Mouse (Mus musculus) mouse embryonic stem cell (cell line): ENCODE data around the gene Gga2.

Experiments
- in situ Hi-C, 2 experiments: fragments of 300-500 bp; cut with MboI; formaldehyde crosslinking; loops; 1 replicate in 1 of 2; 3 replicates in 1 of 2; pipeline ENCODE4 v1.14.3; 2019 to 2020; ENCODE audit warnings: low sequenced_read_pairs in 2 of 2, low pct_unique_long_range_greater_than_20kb in 1 of 2, mixed read lengths in 1 of 2; ENCODE audit not compliant: unreplicated experiment in 1 of 2

Gga2 gene

GRCm38 (mm10) chr7:122020667-122021354 is at the start of gene Gga2:
Gene Gga2 (minus strand): TSS chr7:122021222.
- in situ Hi-C loops, result no loop called here

- in situ Hi-C loops, result no loop called here
Observed at GRCm38 (mm10) chr7:122067517-122068381, 46.7 kb upstream of the Gga2 start.

DNA sequence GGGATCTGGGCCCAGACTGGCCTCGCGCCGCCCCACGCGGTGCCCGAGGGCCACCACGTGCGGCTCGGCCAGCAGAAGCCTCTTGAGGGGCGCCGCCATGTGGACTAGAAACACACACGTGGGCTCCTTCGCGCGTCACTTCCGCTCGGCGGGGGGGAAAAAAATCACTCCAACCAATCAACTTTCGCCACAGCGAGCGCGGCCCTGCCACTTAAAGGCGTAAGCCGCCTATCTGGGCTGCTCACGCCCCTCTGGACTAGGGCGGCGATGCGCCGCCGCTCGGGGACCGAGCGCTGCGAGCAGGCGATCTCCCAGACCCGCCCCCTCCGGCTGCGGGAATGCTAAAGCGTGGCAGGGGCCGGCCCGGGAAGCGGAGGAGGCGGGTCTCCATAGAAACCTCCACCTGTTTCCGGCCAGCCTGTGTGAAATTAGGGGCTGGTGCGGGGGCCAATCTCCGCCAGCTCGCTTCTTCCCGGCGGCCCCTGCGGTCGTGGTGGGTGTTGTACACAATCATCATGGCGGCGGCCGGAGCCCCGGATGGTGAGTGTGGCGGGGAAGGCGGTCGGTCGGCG is 46.0 kb upstream of the Gga2 start, which contains the start of the genes Ubfd1 and Ears2:
Gene Ubfd1 (plus strand): TSS at position 231 of the 572 bp plus-strand sequence.
Gene Ears2 (minus strand): TSS at position 319 of the 572 bp plus-strand sequence.
- in situ Hi-C loops, result no loop called here

DNA sequence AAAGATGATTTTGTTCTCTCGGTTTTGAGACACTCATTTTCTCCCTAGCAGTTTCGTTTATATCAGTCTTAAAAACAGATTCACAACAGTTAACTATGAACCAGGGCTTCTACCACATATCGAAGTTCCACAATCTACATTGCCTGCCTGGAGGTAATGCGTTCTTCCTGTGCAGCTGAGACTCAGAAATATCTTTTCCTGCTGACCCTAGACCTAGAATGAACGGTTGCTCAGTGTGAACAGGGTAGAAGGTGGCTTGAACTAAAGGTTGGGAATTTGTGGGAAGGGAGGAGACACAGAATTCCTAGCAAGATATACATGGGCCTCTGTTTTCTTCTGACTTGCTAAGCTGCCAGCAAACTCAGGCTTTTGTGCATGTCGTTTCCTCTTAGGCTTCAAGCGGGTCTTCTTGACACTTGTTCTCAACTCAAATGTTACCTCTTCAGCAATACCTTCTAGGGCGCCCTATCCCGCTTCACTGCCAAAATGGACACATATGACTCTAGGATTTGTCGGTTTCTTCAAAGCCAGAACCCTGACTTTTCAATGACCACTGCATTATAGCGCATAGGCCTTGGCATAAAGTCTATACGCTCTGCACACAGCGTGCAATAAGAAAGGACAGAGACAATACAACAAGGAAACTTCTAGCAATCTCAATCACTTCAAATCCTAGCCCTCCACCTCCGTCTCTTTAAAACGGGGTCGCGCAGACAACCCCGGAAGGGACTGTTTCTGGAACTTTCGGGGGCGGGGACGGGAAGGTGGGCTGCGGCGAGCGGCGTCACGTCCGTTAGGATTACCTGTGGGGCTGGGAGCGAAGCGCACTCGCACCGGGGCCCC is 45.3 kb upstream of the Gga2 start:
- in situ Hi-C loops, result no loop called here

- in situ Hi-C loops, result no loop called here
Observed at GRCm38 (mm10) chr7:122065656-122066055, 44.6 kb upstream of the Gga2 start.

DNA sequence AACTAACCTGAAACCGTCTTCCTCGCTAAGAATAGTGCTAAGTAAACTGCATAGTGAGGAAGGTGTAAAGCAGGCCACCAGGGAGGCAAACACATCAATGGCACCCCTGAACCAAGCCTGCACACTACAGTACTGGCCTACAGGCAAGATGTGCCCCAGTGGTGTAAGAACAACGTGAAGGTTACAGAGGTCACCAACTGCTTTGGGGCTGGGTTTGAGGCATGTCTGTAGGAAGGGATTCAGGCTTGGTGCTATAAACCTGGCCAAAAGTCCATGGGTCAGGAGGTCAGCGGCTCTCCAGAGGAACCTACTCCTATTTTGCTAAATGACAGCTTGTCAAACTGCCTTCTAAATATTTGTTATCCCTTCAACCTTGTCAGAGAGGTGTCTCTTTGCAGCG is 35.6 kb upstream of the Gga2 start:
- in situ Hi-C loops, result no loop called here

GRCm38 (mm10) chr7:122050834-122051233 is 29.8 kb upstream of the Gga2 start:
- in situ Hi-C loops, result no loop called here

DNA sequence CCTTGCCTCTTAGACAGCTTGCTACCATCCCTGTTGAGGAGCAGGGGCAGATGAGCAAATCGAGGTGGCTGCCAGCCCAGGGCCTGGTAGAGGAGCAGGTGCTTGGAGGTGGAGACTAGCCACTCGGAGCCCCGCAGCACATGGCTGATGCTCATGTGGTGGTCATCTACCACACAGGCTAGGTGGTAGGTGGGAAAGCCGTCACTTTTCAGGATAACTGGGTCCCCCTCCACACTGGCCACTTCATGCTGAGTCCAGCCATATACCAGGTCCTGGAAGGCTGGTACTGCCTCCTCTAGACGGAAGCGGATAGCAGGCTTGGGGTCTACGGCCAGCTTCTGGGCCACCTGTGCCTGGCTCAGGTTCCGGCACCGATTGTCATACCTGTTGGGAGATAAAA is 27.2 kb upstream of the Gga2 start:
- in situ Hi-C loops, result no loop called here

DNA sequence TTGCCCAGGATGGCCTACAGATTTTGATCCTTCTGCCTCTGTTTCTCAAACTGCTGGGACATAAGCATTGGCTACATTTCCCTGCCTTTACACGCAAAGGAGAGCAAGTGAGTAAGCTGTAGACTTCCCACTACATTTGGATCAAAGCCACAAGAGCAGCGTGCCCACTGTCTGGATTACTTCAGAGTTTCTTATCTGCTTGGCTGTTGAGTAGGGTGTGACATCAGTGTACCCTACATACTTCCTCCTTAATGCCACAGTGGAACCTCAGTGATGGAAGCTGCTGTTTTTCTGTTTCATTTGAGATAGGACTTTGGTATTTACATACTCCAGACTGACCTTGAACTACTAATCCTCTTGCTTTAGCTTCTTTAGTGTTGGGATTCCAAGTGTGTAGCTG is 25.8 kb upstream of the Gga2 start:
- in situ Hi-C loops, result no loop called here

DNA sequence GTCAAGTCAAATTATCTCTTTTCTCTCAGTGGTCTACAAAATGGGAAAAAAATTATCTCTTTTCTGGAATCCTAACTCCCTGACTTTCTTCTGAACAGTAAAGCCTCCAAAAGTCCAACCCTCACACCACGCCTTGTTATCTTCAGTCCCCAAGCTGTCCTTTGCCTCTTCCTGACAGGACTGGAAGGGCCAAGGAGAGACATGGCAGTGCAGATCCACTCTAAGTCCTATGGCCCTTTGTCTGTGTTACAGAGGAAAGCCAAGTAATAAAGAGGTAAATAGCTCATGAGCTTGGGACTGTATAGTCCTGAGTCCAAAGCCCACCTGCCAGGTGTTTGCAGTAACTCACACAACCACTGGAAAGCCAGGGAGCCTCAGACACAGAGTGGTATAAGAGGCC is 24.7 kb upstream of the Gga2 start:
- in situ Hi-C loops, result no loop called here

- in situ Hi-C loops, result no loop called here
Observed at GRCm38 (mm10) chr7:122045181-122045634, 24.2 kb upstream of the Gga2 start.

DNA sequence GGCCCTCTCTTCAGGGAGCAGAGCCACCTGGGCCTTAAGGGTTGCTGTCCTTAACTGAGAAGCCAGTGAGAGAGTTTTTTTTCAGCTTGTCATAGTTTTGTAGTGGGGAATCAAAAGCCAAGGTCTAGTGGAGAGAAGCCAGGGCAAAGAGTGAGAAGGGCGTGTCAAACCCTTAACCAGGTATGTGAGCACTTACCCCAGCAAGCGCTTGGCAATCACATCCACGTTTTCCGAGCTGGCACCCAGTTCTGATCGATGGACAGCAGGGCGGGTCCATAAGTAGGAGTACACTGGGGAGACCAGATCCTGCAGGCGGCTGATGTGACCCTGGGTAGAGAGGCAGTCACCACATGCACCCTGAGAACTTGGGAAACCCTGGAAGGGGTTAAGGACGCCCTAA is 23.1 kb upstream of the Gga2 start:
- in situ Hi-C loops, result no loop called here

DNA sequence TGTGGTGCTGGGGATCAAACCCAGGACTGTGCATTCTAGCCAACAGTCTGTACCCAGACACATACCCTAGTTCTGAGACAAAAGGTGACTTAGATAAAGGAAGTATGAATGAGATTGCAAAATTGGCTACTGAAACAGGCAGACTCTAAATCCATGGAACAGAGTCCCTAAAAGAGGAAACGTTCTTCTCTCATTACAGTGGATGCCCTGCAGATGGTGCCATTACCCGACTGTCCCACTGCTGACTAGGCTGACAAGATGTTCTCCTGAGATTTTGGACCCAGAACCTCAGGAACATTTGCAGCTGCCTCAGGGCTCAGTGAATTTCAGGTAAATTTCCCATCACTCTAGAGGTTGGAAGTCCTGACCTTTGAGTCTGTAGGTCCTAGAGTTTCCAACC is 13.3 kb upstream of the Gga2 start:
- in situ Hi-C loops, result no loop called here

DNA sequence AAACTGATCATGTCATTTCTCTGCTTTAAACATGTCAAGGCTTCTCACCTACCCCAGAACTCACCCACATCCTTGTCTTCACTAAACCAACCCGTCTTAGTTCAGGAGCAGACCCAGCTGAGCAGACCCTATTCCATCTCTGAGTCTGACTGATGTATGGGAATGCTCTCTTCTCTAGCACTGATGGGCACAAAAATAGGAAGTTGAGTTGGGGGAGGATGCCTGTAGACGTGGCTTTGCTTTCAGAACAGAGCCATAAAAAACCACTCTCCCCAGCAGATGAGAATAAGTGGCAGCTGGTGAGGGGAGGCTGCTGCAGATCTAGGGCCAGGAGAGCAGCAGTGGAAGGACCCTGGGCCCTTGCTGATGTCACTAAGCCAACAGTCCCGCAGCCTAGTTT is 12.3 kb upstream of the Gga2 start:
- in situ Hi-C loops, result no loop called here

DNA sequence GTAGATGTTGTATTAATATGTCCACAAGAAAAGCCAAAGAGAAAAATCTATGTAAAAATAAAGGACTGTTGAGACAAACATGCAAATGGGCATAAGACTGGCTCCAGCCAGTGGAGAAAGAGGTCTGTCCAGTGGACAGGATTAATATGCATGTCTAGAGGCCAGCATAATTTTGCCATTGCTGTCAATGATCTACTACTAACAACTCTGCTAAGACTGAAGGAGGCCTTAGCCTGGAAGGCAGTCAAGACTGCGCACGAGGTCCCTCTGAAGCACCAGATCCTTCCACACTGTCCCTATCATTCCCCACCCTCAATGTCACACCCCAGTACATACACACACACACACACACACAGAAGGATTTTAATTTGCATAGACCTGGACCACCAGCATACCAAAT is 1.1 kb upstream of the Gga2 start:
- in situ Hi-C loops, result no loop called here

GRCm38 (mm10) chr7:122020273-122020666 is 752 bp downstream of the Gga2 start:
- in situ Hi-C loops, result no loop called here

DNA sequence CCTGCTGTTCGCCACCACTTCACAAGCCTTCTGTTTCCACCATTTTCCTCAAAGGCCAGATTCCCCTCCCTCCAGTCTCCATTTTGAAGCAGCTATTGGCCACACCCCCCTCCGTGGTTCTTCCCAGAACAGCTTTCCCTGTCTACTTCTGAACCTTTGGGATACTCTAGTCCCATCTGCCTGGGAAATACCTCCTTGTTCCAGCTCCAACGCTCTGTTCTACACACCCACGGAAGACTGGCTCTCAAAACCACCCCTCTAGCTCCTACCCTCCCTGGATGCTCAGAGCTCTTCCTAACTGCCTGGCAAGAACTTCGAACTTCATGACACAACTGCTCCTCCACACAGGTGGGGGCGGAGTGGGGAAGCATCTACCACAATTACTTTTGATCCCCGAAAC is 2.0 kb downstream of the Gga2 start:
- in situ Hi-C loops, result no loop called here

DNA sequence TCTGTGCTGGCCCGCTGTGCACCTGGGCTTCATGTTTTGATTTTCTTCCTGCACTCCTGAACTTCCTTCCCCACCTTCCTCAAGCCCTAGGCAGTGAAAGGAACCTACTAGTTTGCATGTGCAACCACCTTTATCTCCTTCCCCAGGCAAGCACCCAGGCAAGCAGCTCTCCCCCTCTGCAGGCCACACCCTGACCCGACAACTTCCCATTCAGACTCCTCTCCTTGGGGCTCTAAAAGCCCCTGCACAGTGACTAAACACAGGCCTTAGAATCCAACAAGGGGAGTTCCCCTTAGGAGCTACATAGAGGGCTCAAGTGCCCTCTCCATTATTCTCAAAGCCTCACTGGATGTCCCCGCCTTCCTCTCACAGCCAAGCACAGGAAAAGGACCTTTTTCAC is 2.8 kb downstream of the Gga2 start:
- in situ Hi-C loops, result no loop called here

- in situ Hi-C loops, result no loop called here
Observed at GRCm38 (mm10) chr7:122015734-122016133, 5.3 kb downstream of the Gga2 start.
